Mouse (Mus musculus): ENCODE data around the gene Nop10. TPM values are rescaled to one million over a fixed set of nuclear protein-coding genes. Genes with fewer than 3 reads are reported as not detected.

The Nop10 gene
- 170 and 190 TPM in 2 replicates for polyA plus RNA-seq (2014; fragmentation: Nextera tagmentation; extraction: Ambion mirVana)

- Histone ChIP-seq H3K27me3 (replicated peaks; ENCODE audit: control insufficient read depth, insufficient read depth, low read length) (no peaks in the 10 kb centered on the region), H3K9ac (ENCODE audit: low read length) (peak within 1 kb of the TSS; percentile 68), H3K4me3 (ENCODE audit: low read depth, low read length) (peak within 1 kb of the TSS; percentile 62), H3K9me3 (replicated peaks; ENCODE audit: control insufficient read depth, low read length) (no peaks in the 10 kb centered on the region), H3K4me1 (ENCODE audit: control insufficient read depth, insufficient read depth, low read length) (peaks cover 18% of the 10 kb centered on the region), H3K27ac (ENCODE audit: low read depth, low read length) (peak within 1 kb of the TSS; percentile 53; the same call in 1 of the 2 replicates), H3K36me3 (ENCODE audit: control insufficient read depth, insufficient read depth, low read length) (no peaks in the 10 kb centered on the region), H3K4me2 (ENCODE audit: low read length) (peak within 1 kb of the TSS; percentile 66)
- peak; percentile 97 for DNase-seq (ENCODE audit: low spot score)
- peak; percentile 68 for ATAC-seq
- WGBS = under 1% methylated on average over 36 of the region's 36 CpGs
Measured at GRCm38 (mm10) chr2:112261748-112262653, at the start of gene Nop10. TSS of gene Nop10 (plus strand) at chr2:112261926.

- H3K4me1 ChIP-seq (ENCODE audit: control insufficient read depth, insufficient read depth, low read length) = no peaks in the 10 kb centered on the region
- WGBS = 0% methylated on average over 1 of the region's 1 CpGs
- H3K27ac ChIP-seq (ENCODE audit: low read depth, low read length) = no peak overlapping the region
- H3K27me3 ChIP-seq (replicated peaks; ENCODE audit: control insufficient read depth, insufficient read depth, low read length) = no peaks in the 10 kb centered on the region
- H3K9ac ChIP-seq (ENCODE audit: low read length) = no peak overlapping the region
- no peak overlapping the region for H3K4me2 ChIP-seq (ENCODE audit: low read length)
- peak; percentile 71 for DNase-seq (ENCODE audit: low spot score)
- no peak overlapping the region for H3K4me3 ChIP-seq (ENCODE audit: low read depth, low read length)
- H3K9me3 ChIP-seq (replicated peaks; ENCODE audit: control insufficient read depth, low read length) = no peaks in the 10 kb centered on the region
- ATAC-seq = peak; percentile 69
- no peaks in the 10 kb centered on the region for H3K36me3 ChIP-seq (ENCODE audit: control insufficient read depth, insufficient read depth, low read length)
Measured at GRCm38 (mm10) chr2:112215977-112216376, 45.7 kb upstream of the Nop10 start.

- H3K9me3 ChIP-seq (replicated peaks; ENCODE audit: control insufficient read depth, low read length) = no peaks in the 10 kb centered on the region
- H3K4me1 ChIP-seq (ENCODE audit: control insufficient read depth, insufficient read depth, low read length) = no peaks in the 10 kb centered on the region
- no peak for ATAC-seq
- H3K27me3 ChIP-seq (replicated peaks; ENCODE audit: control insufficient read depth, insufficient read depth, low read length) = no peaks in the 10 kb centered on the region
- no peak overlapping the region for H3K4me2 ChIP-seq (ENCODE audit: low read length)
- no peak for DNase-seq (ENCODE audit: low spot score)
- 87% methylated on average over 6 of the region's 6 CpGs for WGBS
- H3K9ac ChIP-seq (ENCODE audit: low read length) = no peak overlapping the region
- no peak overlapping the region for H3K27ac ChIP-seq (ENCODE audit: low read depth, low read length)
- no peak overlapping the region for H3K4me3 ChIP-seq (ENCODE audit: low read depth, low read length)
- H3K36me3 ChIP-seq (ENCODE audit: control insufficient read depth, insufficient read depth, low read length) = no peaks in the 10 kb centered on the region
Measured at GRCm38 (mm10) chr2:112217614-112218013, 44.1 kb upstream of the Nop10 start.

- Histone ChIP-seq H3K4me2 (ENCODE audit: low read length) (no peak overlapping the region), H3K27me3 (replicated peaks; ENCODE audit: control insufficient read depth, insufficient read depth, low read length) (no peaks in the 10 kb centered on the region), H3K9ac (ENCODE audit: low read length) (no peak overlapping the region), H3K9me3 (replicated peaks; ENCODE audit: control insufficient read depth, low read length) (no peaks in the 10 kb centered on the region), H3K36me3 (ENCODE audit: control insufficient read depth, insufficient read depth, low read length) (no peaks in the 10 kb centered on the region), H3K27ac (ENCODE audit: low read depth, low read length) (no peak overlapping the region), H3K4me1 (ENCODE audit: control insufficient read depth, insufficient read depth, low read length) (no peaks in the 10 kb centered on the region), H3K4me3 (ENCODE audit: low read depth, low read length) (no peak overlapping the region)
- 89% methylated on average over 5 of the region's 5 CpGs for WGBS
- ATAC-seq = no peak
- DNase-seq (ENCODE audit: low spot score) = no peak
Measured at GRCm38 (mm10) chr2:112220880-112221279, 40.8 kb upstream of the Nop10 start.

- no peak for DNase-seq (ENCODE audit: low spot score)
- Histone ChIP-seq H3K4me3 (ENCODE audit: low read depth, low read length) (no peak overlapping the region), H3K9me3 (replicated peaks; ENCODE audit: control insufficient read depth, low read length) (no peaks in the 10 kb centered on the region), H3K36me3 (ENCODE audit: control insufficient read depth, insufficient read depth, low read length) (no peaks in the 10 kb centered on the region), H3K4me2 (ENCODE audit: low read length) (no peak overlapping the region), H3K4me1 (ENCODE audit: control insufficient read depth, insufficient read depth, low read length) (no peaks in the 10 kb centered on the region), H3K9ac (ENCODE audit: low read length) (no peak overlapping the region), H3K27me3 (replicated peaks; ENCODE audit: control insufficient read depth, insufficient read depth, low read length) (no peaks in the 10 kb centered on the region), H3K27ac (ENCODE audit: low read depth, low read length) (no peak overlapping the region)
- 82% methylated on average over 5 of the region's 5 CpGs for WGBS
- ATAC-seq = no peak
Measured at GRCm38 (mm10) chr2:112222607-112223006, 39.1 kb upstream of the Nop10 start.

- WGBS = 62% methylated on average over 4 of the region's 4 CpGs
- Histone ChIP-seq H3K27me3 (replicated peaks; ENCODE audit: control insufficient read depth, insufficient read depth, low read length) (no peaks in the 10 kb centered on the region), H3K36me3 (ENCODE audit: control insufficient read depth, insufficient read depth, low read length) (no peaks in the 10 kb centered on the region), H3K4me3 (ENCODE audit: low read depth, low read length) (no peak overlapping the region), H3K4me1 (ENCODE audit: control insufficient read depth, insufficient read depth, low read length) (no peaks in the 10 kb centered on the region), H3K9me3 (replicated peaks; ENCODE audit: control insufficient read depth, low read length) (no peaks in the 10 kb centered on the region), H3K9ac (ENCODE audit: low read length) (no peak overlapping the region), H3K27ac (ENCODE audit: low read depth, low read length) (no peak overlapping the region), H3K4me2 (ENCODE audit: low read length) (no peak overlapping the region)
- DNase-seq (ENCODE audit: low spot score) (no peak), ATAC-seq (no peak)
Measured at GRCm38 (mm10) chr2:112224356-112224755, 37.4 kb upstream of the Nop10 start.

- Histone ChIP-seq H3K36me3 (ENCODE audit: control insufficient read depth, insufficient read depth, low read length) (no peaks in the 10 kb centered on the region), H3K27me3 (replicated peaks; ENCODE audit: control insufficient read depth, insufficient read depth, low read length) (no peaks in the 10 kb centered on the region), H3K9ac (ENCODE audit: low read length) (no peak overlapping the region), H3K9me3 (replicated peaks; ENCODE audit: control insufficient read depth, low read length) (no peaks in the 10 kb centered on the region), H3K4me2 (ENCODE audit: low read length) (no peak overlapping the region), H3K27ac (ENCODE audit: low read depth, low read length) (no peak overlapping the region), H3K4me3 (ENCODE audit: low read depth, low read length) (no peak overlapping the region), H3K4me1 (ENCODE audit: control insufficient read depth, insufficient read depth, low read length) (no peaks in the 10 kb centered on the region)
- ATAC-seq = no peak
- 88% methylated on average over 1 of the region's 1 CpGs for WGBS
- DNase-seq (ENCODE audit: low spot score) = no peak
Measured at GRCm38 (mm10) chr2:112232623-112233022, 29.1 kb upstream of the Nop10 start.

GRCm38 (mm10) chr2:112236620-112237019, 25.1 kb upstream of the Nop10 start:
- WGBS = 78% methylated on average over 2 of the region's 2 CpGs

GRCm38 (mm10) chr2:112238006-112238405, 23.7 kb upstream of the Nop10 start:
- Histone ChIP-seq H3K27me3 (replicated peaks; ENCODE audit: control insufficient read depth, insufficient read depth, low read length) (no peaks in the 10 kb centered on the region), H3K4me1 (ENCODE audit: control insufficient read depth, insufficient read depth, low read length) (0 out of 2 replicates have a peak, but pooled peaks cover 3% of the 10 kb centered on the region), H3K9me3 (replicated peaks; ENCODE audit: control insufficient read depth, low read length) (no peaks in the 10 kb centered on the region), H3K4me2 (ENCODE audit: low read length) (no peak overlapping the region), H3K27ac (ENCODE audit: low read depth, low read length) (no peak overlapping the region), H3K36me3 (ENCODE audit: control insufficient read depth, insufficient read depth, low read length) (no peaks in the 10 kb centered on the region), H3K9ac (ENCODE audit: low read length) (no peak overlapping the region), H3K4me3 (ENCODE audit: low read depth, low read length) (no peak overlapping the region)
- ATAC-seq = no peak
- WGBS = 8% methylated on average over 4 of the region's 4 CpGs
- DNase-seq (ENCODE audit: low spot score) = no peak

More at GRCm38 (mm10) chr2:112236620-112237019, 25.1 kb upstream of the Nop10 start:
- Histone ChIP-seq H3K4me3 (ENCODE audit: low read depth, low read length) (no peak overlapping the region), H3K9ac (ENCODE audit: low read length) (no peak overlapping the region), H3K27me3 (replicated peaks; ENCODE audit: control insufficient read depth, insufficient read depth, low read length) (no peaks in the 10 kb centered on the region), H3K4me2 (ENCODE audit: low read length) (no peak overlapping the region), H3K9me3 (replicated peaks; ENCODE audit: control insufficient read depth, low read length) (no peaks in the 10 kb centered on the region), H3K27ac (ENCODE audit: low read depth, low read length) (no peak overlapping the region), H3K36me3 (ENCODE audit: control insufficient read depth, insufficient read depth, low read length) (no peaks in the 10 kb centered on the region), H3K4me1 (ENCODE audit: control insufficient read depth, insufficient read depth, low read length) (0 out of 2 replicates have a peak, but pooled peaks cover 3% of the 10 kb centered on the region)
- DNase-seq (ENCODE audit: low spot score) (no peak), ATAC-seq (no peak)
